Comparison of ENCODE assay signal across 24 mouse cellular contexts in the genomic region with DNA sequence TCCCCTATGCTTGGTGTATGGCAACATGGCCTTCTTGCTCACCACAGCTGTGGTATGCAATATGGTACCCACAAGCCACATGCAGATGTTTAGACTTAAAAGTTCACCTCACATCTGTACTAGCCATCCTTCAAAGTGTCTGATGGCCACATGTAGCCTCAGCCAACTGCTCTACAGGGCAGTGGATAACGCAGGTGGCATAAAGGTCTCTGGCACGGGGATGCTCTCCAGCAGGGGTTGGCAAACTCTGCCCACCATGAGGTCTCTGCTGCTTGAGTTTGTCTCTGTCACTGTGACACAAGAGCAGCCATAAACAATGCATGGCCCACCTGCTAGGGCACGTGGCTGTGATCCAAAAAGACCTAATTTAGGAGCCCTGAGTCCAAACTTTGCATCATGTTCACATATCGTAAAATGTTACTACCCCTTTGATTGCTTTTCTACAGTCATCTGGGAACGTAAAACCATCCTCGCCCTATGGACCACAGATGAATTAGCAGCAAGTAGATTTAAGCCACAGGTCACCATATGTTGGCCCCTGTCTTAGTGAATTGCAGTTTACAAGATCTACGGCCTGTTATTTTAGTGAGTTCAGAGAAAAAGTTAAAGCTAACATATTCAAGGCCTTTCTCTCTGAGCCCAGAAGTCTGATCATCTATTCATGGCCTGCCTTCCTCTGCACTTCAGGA. TPM values are rescaled to one million over a fixed set of nuclear protein-coding genes. Genes with fewer than 3 reads are reported as not detected.
"Had no signal": no experiment of that assay in that cellular context is flagged by ENCODE, and none has a peak within 500 bp of the region (broad histone marks: within the 10 kb centered on the region; RNA-seq: fewer than 3 reads in every experiment).

No protein-coding gene starts in this region.

- H3K36me3 ChIP-seq: kidney, embryonic 15.5 days; limb, embryonic 12.5 days; limb, embryonic 15.5 days; lung, embryonic 15.5 days; midbrain, embryonic 12.5 days; midbrain, embryonic 15.5 days; neural tube, embryonic 12.5 days; neural tube, embryonic 15.5 days had no signal

- H3K27ac ChIP-seq: kidney, embryonic 15.5 days; layer of hippocampus, adult 2 months; limb, embryonic 12.5 days; limb, embryonic 15.5 days; liver, embryonic 14.5 days; lung, embryonic 15.5 days; midbrain, embryonic 12.5 days; midbrain, embryonic 15.5 days; neural tube, embryonic 12.5 days; neural tube, embryonic 15.5 days; stomach, postnatal 0 days had no signal

- DNase-seq: kidney, adult 11 months; kidney, adult 8-10 months; kidney, postnatal 14 days; layer of hippocampus, adult 9-11 months; liver, postnatal 0 days; lung, postnatal 14 days; lung, postnatal 4 days; right cerebral cortex, adult 18-20 months; right cerebral cortex, postnatal 14 days; right cerebral cortex, postnatal 4 days; thymus, postnatal 25 days had no signal

- H3K9me3 ChIP-seq: kidney, embryonic 15.5 days; limb, embryonic 15.5 days; lung, embryonic 15.5 days; midbrain, embryonic 12.5 days; midbrain, embryonic 15.5 days; neural tube, embryonic 12.5 days; neural tube, embryonic 15.5 days had no signal

- H3K27me3 ChIP-seq: limb, embryonic 15.5 days; lung, embryonic 15.5 days; midbrain, embryonic 15.5 days; neural tube, embryonic 12.5 days had no signal

- H3K4me1 ChIP-seq: kidney, embryonic 15.5 days; limb, embryonic 15.5 days; lung, embryonic 15.5 days; midbrain, embryonic 12.5 days; midbrain, embryonic 15.5 days; neural tube, embryonic 12.5 days; neural tube, embryonic 15.5 days had no signal

- H3K4me3 ChIP-seq: kidney, embryonic 15.5 days; layer of hippocampus, adult 2 months; limb, embryonic 12.5 days; limb, embryonic 15.5 days; lung, embryonic 15.5 days; midbrain, embryonic 12.5 days; midbrain, embryonic 15.5 days; neural tube, embryonic 12.5 days; neural tube, embryonic 15.5 days had no signal

RNA-seq across cellular contexts. Expression of a gene that starts 35.3 kb away (rescaled TPM):
- total RNA-seq: megakaryocyte-erythroid progenitor cell, adult 5-6 weeks had no signal
- polyA plus RNA-seq: thymus, postnatal 0 days had no signal
